Mouse (Mus musculus) G1E (cell line): Measurements from ENCODE around the gene Csrp2. TPM values are rescaled to one million over a fixed set of nuclear protein-coding genes. Genes with fewer than 3 reads are reported as not detected.

Source experiments
- ATAC-seq: 2 replicates; pipeline ENCODE4 v1.8.0; 2016; ENCODE audit warnings: mild to moderate bottlenecking; ENCODE audit not compliant: insufficient number of reproducible peaks, poor library complexity, low FRiP score, severe bottlenecking; ENCODE audit errors: extremely low read depth
- DNase-seq: peaks from one replicate; pipeline ENCODE4 v3.0.0; 2012; ENCODE audit warnings: low spot score
- H3K27me3 ChIP-seq: 2 replicates; pipeline ENCODE4 v1.6.1; 2012; ENCODE audit warnings: mild to moderate bottlenecking, low read length, inconsistent platforms; ENCODE audit not compliant: insufficient read depth
- H3K36me3 ChIP-seq: replicated peaks from 2 replicates; pipeline ENCODE3; 2012; ENCODE audit warnings: mild to moderate bottlenecking, inconsistent platforms
- H3K4me1 ChIP-seq: 2 replicates; pipeline ENCODE4 v1.6.1; 2012; ENCODE audit warnings: low read depth, low read length, inconsistent platforms, mixed read lengths; ENCODE audit not compliant: insufficient read depth
- H3K4me3 ChIP-seq: 2 replicates; pipeline ENCODE4 v1.5.1; 2012; ENCODE audit warnings: low read depth, mild to moderate bottlenecking, inconsistent platforms, low read length, moderate library complexity, mixed read lengths
- H3K9me3 ChIP-seq: replicated peaks from 2 replicates; pipeline ENCODE4 v1.6.1; 2012; ENCODE audit warnings: inconsistent platforms
- CTCF ChIP-seq: IDR thresholded peaks from 2 replicates; pipeline ENCODE4 v1.5.1; 2012; ENCODE audit warnings: low read depth, low read length, inconsistent platforms, mixed read lengths
- GATA1 ChIP-seq: IDR thresholded peaks from 2 replicates; pipeline ENCODE4 v1.6.1; 2012; ENCODE audit warnings: borderline replicate concordance, low read length, inconsistent platforms, mixed read lengths
- GATA2 ChIP-seq: IDR thresholded peaks from 2 replicates; pipeline ENCODE4 v1.6.1; 2012; ENCODE audit warnings: low read depth, low read length, inconsistent platforms, borderline replicate concordance
- POLR2AphosphoS5 ChIP-seq: IDR thresholded peaks from 2 replicates; pipeline ENCODE4 v1.6.1; 2012; ENCODE audit warnings: low read depth, low read length, inconsistent platforms; ENCODE audit not compliant: insufficient replicate concordance
- TAL1 ChIP-seq: conservative IDR thresholded peaks from 2 replicates; pipeline ENCODE4 v1.6.1; 2012; ENCODE audit warnings: low read depth, low read length, inconsistent platforms, mixed read lengths
- polyA plus RNA-seq: library from polyadenylated mRNA; stranded (reverse); fragments of >175 nt; gene quantifications from 2 replicates; pipeline ENCODE4 v1.2.3, GENCODE M21; 2012
- total RNA-seq, 2 experiments: library from RNA; stranded (forward) in 1 of 2; stranded (reverse) in 1 of 2; fragments of 200-1000 nt in 1 of 2; fragments of >200 nt in 1 of 2; fragmentation: Nextera tagmentation in 1 of 2; gene quantifications; 2 replicates each; pipeline ENCODE4 v1.2.3; 2014 to 2017

Csrp2 gene
- total and polyA plus RNA-seq, 3 experiments, result 0.44 TPM; not detected in 2

GRCm38 (mm10) chr10:110938361-110938760 lies 18.8 kb downstream of the Csrp2 start:
- no peak for TF ChIP-seq GATA1
- TF ChIP-seq GATA2, result no peak
- Histone ChIP-seq H3K36me3 (peaks cover 36% of the 10 kb centered on the region), H3K4me1 (no peaks in the 10 kb centered on the region), H3K9me3 (no peaks in the 10 kb centered on the region), H3K4me3 (no peak overlapping the region), H3K27me3 (no peaks in the 10 kb centered on the region)
- no peak for DNase-seq
- ATAC-seq, result no peak

GRCm38 (mm10) chr10:110938841-110939549 lies 19.4 kb downstream of the Csrp2 start:
- Histone ChIP-seq H3K4me3 (no peak overlapping the region), H3K27me3 (no peaks in the 10 kb centered on the region), H3K4me1 (no peaks in the 10 kb centered on the region), H3K36me3 (peaks cover 41% of the 10 kb centered on the region), H3K9me3 (no peaks in the 10 kb centered on the region)
- ATAC-seq, result no peak
- no peak for TF ChIP-seq TAL1
- TF ChIP-seq GATA2, result no peak
- no peak for TF ChIP-seq CTCF
- no peak for TF ChIP-seq GATA1
- no peak for TF ChIP-seq POLR2AphosphoS5
- DNase-seq, result no peak

GRCm38 (mm10) chr10:110939717-110940116 lies 20.1 kb downstream of the Csrp2 start:
- no peak overlapping the region for H3K4me3 ChIP-seq
- no peaks in the 10 kb centered on the region for H3K4me1 ChIP-seq
- H3K27me3 ChIP-seq, result no peaks in the 10 kb centered on the region
- ATAC-seq, result no peak
- peaks cover 47% of the 10 kb centered on the region for H3K36me3 ChIP-seq
- no peak for DNase-seq
- TF ChIP-seq GATA1 (no peak), TAL1 (no peak), GATA2 (no peak)
- no peaks in the 10 kb centered on the region for H3K9me3 ChIP-seq

- ATAC-seq, result no peak
- TF ChIP-seq GATA1, result no peak
- no peak for TF ChIP-seq POLR2AphosphoS5
- TF ChIP-seq TAL1, result no peak
- no peak for TF ChIP-seq GATA2
- no peak for TF ChIP-seq CTCF
- DNase-seq, result no peak
- Histone ChIP-seq H3K27me3 (no peaks in the 10 kb centered on the region), H3K4me3 (no peak overlapping the region), H3K36me3 (peaks cover 59% of the 10 kb centered on the region), H3K4me1 (no peaks in the 10 kb centered on the region), H3K9me3 (no peaks in the 10 kb centered on the region)
These were observed 21.3 kb downstream of the Csrp2 start for GRCm38 (mm10) chr10:110940740-110941398.

- Histone ChIP-seq H3K27me3 (no peaks in the 10 kb centered on the region), H3K9me3 (no peaks in the 10 kb centered on the region), H3K36me3 (peaks cover 70% of the 10 kb centered on the region), H3K4me3 (no peak overlapping the region), H3K4me1 (no peaks in the 10 kb centered on the region)
- TF ChIP-seq TAL1, result no peak
- TF ChIP-seq POLR2AphosphoS5, result no peak
- no peak for ATAC-seq
- DNase-seq, result no peak
These were observed 22.4 kb downstream of the Csrp2 start for GRCm38 (mm10) chr10:110941968-110942367.

GRCm38 (mm10) chr10:110942806-110943205 lies 23.2 kb downstream of the Csrp2 start:
- DNase-seq, result no peak

GRCm38 (mm10) chr10:110944175-110944574 lies 24.6 kb downstream of the Csrp2 start:
- Histone ChIP-seq H3K36me3 (peaks cover 78% of the 10 kb centered on the region), H3K4me1 (no peaks in the 10 kb centered on the region), H3K27me3 (no peaks in the 10 kb centered on the region), H3K4me3 (no peak overlapping the region), H3K9me3 (no peaks in the 10 kb centered on the region)
- ATAC-seq (no peak), DNase-seq (no peak)
- TF ChIP-seq TAL1, result no peak
- TF ChIP-seq CTCF, result no peak
- no peak for TF ChIP-seq POLR2AphosphoS5
- TF ChIP-seq GATA2, result no peak
- no peak for TF ChIP-seq GATA1

More at GRCm38 (mm10) chr10:110942806-110943205, 23.2 kb downstream of the Csrp2 start:
- no peak for TF ChIP-seq GATA2
- TF ChIP-seq TAL1, result no peak
- no peak for TF ChIP-seq GATA1
- no peak for TF ChIP-seq CTCF
- TF ChIP-seq POLR2AphosphoS5, result no peak
- Histone ChIP-seq H3K4me1 (no peaks in the 10 kb centered on the region), H3K36me3 (peaks cover 78% of the 10 kb centered on the region), H3K9me3 (no peaks in the 10 kb centered on the region), H3K4me3 (no peak overlapping the region), H3K27me3 (no peaks in the 10 kb centered on the region)
- ATAC-seq, result no peak
